Mouse (Mus musculus) mouse trophoblast stem cell (cell line): ENCODE measurements around the gene Slc6a5.

Experiments used
- in situ Hi-C, 2 experiments: fragments of 300-500 bp; cut with MseI, MboI; formaldehyde crosslinking; loops; 2 replicates in 1 of 2; 3 replicates in 1 of 2; pipeline ENCODE4 v1.15.1; 2025

Gene Slc6a5

GRCm38 (mm10) chr7:49975441-49976121 lies 65.6 kb downstream of the Slc6a5 start:
- in situ Hi-C loops, result no loop called here

GRCm38 (mm10) chr7:49981511-49982227 lies 71.7 kb downstream of the Slc6a5 start:
- in situ Hi-C loops, result no loop called here

- in situ Hi-C loops, result no loop called here
These were observed 74.8 kb downstream of the Slc6a5 start for GRCm38 (mm10) chr7:49984698-49985097.

GRCm38 (mm10) chr7:49985947-49986346 lies 76.0 kb downstream of the Slc6a5 start:
- in situ Hi-C loops, result no loop called here

GRCm38 (mm10) chr7:49999321-49999720 lies 89.4 kb downstream of the Slc6a5 start:
- in situ Hi-C loops, result no loop called here

- in situ Hi-C loops, result no loop called here
These were observed 95.3 kb downstream of the Slc6a5 start for GRCm38 (mm10) chr7:50005268-50005667.
